Mouse (Mus musculus) gastrocnemius, postnatal 10 days (tissue): Measurements from ENCODE around the gene 1700001L19Rik. TPM values are rescaled to one million over a fixed set of nuclear protein-coding genes. Genes with fewer than 3 reads are reported as not detected.

Experiments used
- DNase-seq: peaks from one replicate; pipeline ENCODE4 v3.0.0; 2021; ENCODE audit warnings: mixed read lengths
- total RNA-seq, 2 experiments: library from RNA; stranded (reverse); gene quantifications; 2 replicates each; pipeline ENCODE4 v1.2.3; 2021

Gene 1700001L19Rik
- total RNA-seq, 2 experiments from 2014 or later, result 0.25 TPM; not detected in 1

- no peak for DNase-seq
Observed at GRCm38 (mm10) chr13:68607652-68608405, 10.6 kb downstream of the 1700001L19Rik start.

- DNase-seq, result no peak
Observed at GRCm38 (mm10) chr13:68622792-68623191, 25.6 kb downstream of the 1700001L19Rik start.

- DNase-seq, result no peak
Observed at GRCm38 (mm10) chr13:68627041-68627440, 29.8 kb downstream of the 1700001L19Rik start.

GRCm38 (mm10) chr13:68642786-68643185, 45.6 kb downstream of the 1700001L19Rik start:
- no peak for DNase-seq

Other genes with a start within 250 kb of the 1700001L19Rik start
- 10 to 100 TPM; 19.1 to 21.9 TPM for gene Mtrr, start 15.3 kb upstream of the 1700001L19Rik start, total RNA-seq
- 1 to 10 TPM; 6.6 to 8.1 TPM for gene Fastkd3, start 15.2 kb upstream of the 1700001L19Rik start, total RNA-seq